In the genomic region with DNA sequence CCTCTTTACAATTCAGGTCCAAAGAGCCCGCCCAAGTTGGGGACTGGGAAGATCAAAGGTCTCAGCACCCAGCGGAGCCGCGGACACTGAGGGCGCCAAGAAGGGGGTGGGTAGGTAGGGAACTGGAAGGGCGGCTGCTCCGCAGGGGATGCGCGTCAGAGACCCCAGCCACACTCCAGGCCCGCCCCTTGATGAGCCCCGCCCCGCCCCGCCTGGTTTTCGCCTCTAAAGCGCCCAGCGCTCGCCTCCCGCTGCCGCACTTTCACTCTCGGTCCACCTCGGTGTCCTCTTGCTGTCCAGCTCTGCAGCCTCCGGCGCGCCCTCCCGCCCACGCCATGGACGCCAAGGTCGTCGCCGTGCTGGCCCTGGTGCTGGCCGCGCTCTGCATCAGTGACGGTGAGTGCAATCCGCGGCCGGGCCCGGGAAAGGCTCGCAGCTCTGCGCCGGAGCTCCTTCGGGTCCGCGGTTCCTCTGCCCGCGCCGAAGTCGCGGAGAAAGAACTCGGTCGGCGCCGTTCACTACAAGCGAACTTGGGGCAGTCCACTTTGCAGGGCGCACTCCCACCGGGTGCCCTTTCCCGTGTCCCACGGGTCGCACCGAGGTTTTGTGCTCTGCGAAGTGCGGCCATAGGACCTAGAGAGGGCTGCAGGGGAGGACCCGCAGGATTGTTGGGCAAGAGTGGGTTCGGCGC, we compare ENCODE assay signal across 8 mouse cellular contexts. TPM values are rescaled to one million over a fixed set of nuclear protein-coding genes. Genes with fewer than 3 reads are reported as not detected.
DNase-seq lines count a peak whose midpoint lies in the region; ATAC-seq and TF ChIP-seq lines count a peak whose summit lies in the region.

TSS of gene Cxcl12 (plus strand) at position 215 of the 691 bp plus-strand sequence.

- TF ChIP-seq POLR2A in olfactory bulb, adult 2 months (IDR thresholded peaks at IDR 0.05; ENCODE audit: insufficient read depth, low read depth, low read length) = no peak

- H3K4me2 ChIP-seq in forebrain, embryonic 11.5 days (ENCODE audit: low read depth, low read length, severe bottlenecking) = peak within 1 kb of the TSS; percentile 92
- H3K4me2 ChIP-seq in heart, embryonic 14.5 days (ENCODE audit: low read length) = peak within 1 kb of the TSS; percentile 90
- peak within 1 kb of the TSS; percentile 54 for H3K4me2 ChIP-seq in liver, embryonic 15.5 days

- H3K9me3 ChIP-seq in E14TG2a.4 (ENCODE audit: low read length) = peaks cover 21% of the 10 kb centered on the region
- no peaks in the 10 kb centered on the region for H3K9me3 ChIP-seq in forebrain, embryonic 11.5 days (ENCODE audit: control insufficient read depth, low read length)
- no peaks in the 10 kb centered on the region for H3K9me3 ChIP-seq in heart, embryonic 14.5 days (ENCODE audit: control insufficient read depth, low read length)
- H3K9me3 ChIP-seq in liver, embryonic 15.5 days (replicated peaks) = no peaks in the 10 kb centered on the region

- ATAC-seq in forebrain, embryonic 11.5 days (replicated peaks; ENCODE audit: low FRiP score) = peak; percentile 62
- ATAC-seq in heart, embryonic 14.5 days (ENCODE audit: insufficient number of reproducible peaks, insufficient read depth, low FRiP score, low read depth) = peak; percentile 17; the same call in 1 of the 2 replicates
- ATAC-seq in liver, embryonic 15.5 days (ENCODE audit: insufficient read depth) = peak; percentile 58

- TF ChIP-seq CTCF in E14TG2a.4 (conservative IDR thresholded peaks at IDR 0.05; ENCODE audit: low read length) = no peak
- no peak for TF ChIP-seq CTCF in olfactory bulb, adult 2 months (IDR thresholded peaks at IDR 0.05; ENCODE audit: insufficient read depth, low read depth, low read length)

- WGBS in forebrain, embryonic 11.5 days = under 1% methylated on average over 61 of the region's 64 CpGs
- WGBS in heart, embryonic 14.5 days = under 1% methylated on average over 64 of the region's 64 CpGs
- WGBS in liver, embryonic 15.5 days (ENCODE audit: insufficient replicate concordance) = under 1% methylated on average over 59 of the region's 64 CpGs
- under 1% methylated on average over 64 of the region's 64 CpGs for WGBS in olfactory bulb, adult 2 months

- H3K36me3 ChIP-seq in E14TG2a.4 (ENCODE audit: insufficient read depth, low read length) = no peaks in the 10 kb centered on the region
- H3K36me3 ChIP-seq in forebrain, embryonic 11.5 days (ENCODE audit: control insufficient read depth, insufficient read depth, low read length) = no peaks in the 10 kb centered on the region
- H3K36me3 ChIP-seq in heart, embryonic 14.5 days (ENCODE audit: control insufficient read depth, insufficient read depth, low read length) = peaks cover 23% of the 10 kb centered on the region
- H3K36me3 ChIP-seq in liver, embryonic 15.5 days (replicated peaks) = 0 out of 2 replicates have a peak, but pooled peaks cover 2% of the 10 kb centered on the region

- peak within 1 kb of the TSS; percentile 78 for H3K4me3 ChIP-seq in E14TG2a.4 (replicated peaks; ENCODE audit: low read length)
- peak within 1 kb of the TSS; percentile 52 for H3K4me3 ChIP-seq in forebrain, embryonic 11.5 days (ENCODE audit: low read depth, low read length)
- peak within 1 kb of the TSS; percentile 73 to 79 for H3K4me3 ChIP-seq in heart, embryonic 14.5 days (ENCODE audit: control insufficient read depth in 1 of 2, insufficient read depth in 1 of 2, low read depth in 1 of 2, low read length in 2 of 2)
- peak within 1 kb of the TSS; percentile 58 for H3K4me3 ChIP-seq in liver, embryonic 15.5 days (replicated peaks)
- H3K4me3 ChIP-seq in olfactory bulb, adult 2 months (ENCODE audit: insufficient read depth, low read depth, low read length) = peak within 1 kb of the TSS; percentile 81

- H3K4me1 ChIP-seq in E14TG2a.4 (replicated peaks; ENCODE audit: low read depth, low read length) = peaks cover 40% of the 10 kb centered on the region
- H3K4me1 ChIP-seq in forebrain, embryonic 11.5 days (replicated peaks; ENCODE audit: control insufficient read depth, insufficient read depth, low read length) = peaks cover 2% of the 10 kb centered on the region; the same call in 1 of the 2 replicates
- H3K4me1 ChIP-seq in heart, embryonic 14.5 days (ENCODE audit: control insufficient read depth in 2 of 2, insufficient read depth in 2 of 2, low read length in 2 of 2) = peaks cover 5 to 13% of the 10 kb centered on the region in 2 experiments; a peak in 3 of 4 replicates
- H3K4me1 ChIP-seq in liver, embryonic 15.5 days (replicated peaks) = peaks cover 7% of the 10 kb centered on the region; the same call in 1 of the 2 replicates
- peaks cover 19% of the 10 kb centered on the region for H3K4me1 ChIP-seq in olfactory bulb, adult 2 months (ENCODE audit: control insufficient read depth, insufficient read depth, low read length)

- peak within 1 kb of the TSS; percentile 50 for H3K9ac ChIP-seq in forebrain, embryonic 11.5 days (ENCODE audit: low read length)
- H3K9ac ChIP-seq in heart, embryonic 14.5 days (ENCODE audit: low read length) = peak within 1 kb of the TSS; percentile 90
- H3K9ac ChIP-seq in liver, embryonic 15.5 days = peak within 1 kb of the TSS; percentile 39

- H3K27ac ChIP-seq in forebrain, embryonic 11.5 days (ENCODE audit: low read depth, low read length) = no peak within 1 kb of the TSS
- H3K27ac ChIP-seq in heart, embryonic 14.5 days (replicated peaks in 1 of 2; ENCODE audit: control insufficient read depth in 1 of 2, insufficient read depth in 1 of 2, low read depth in 2 of 2, low read length in 2 of 2) = peak within 1 kb of the TSS; percentile 38 to 69
- peak within 1 kb of the TSS; percentile 38 for H3K27ac ChIP-seq in liver, embryonic 15.5 days (replicated peaks)
- H3K27ac ChIP-seq in olfactory bulb, adult 2 months (ENCODE audit: insufficient read depth, low read depth, low read length) = no peak within 1 kb of the TSS

- DNase-seq in adrenal gland, adult 18-20 months (ENCODE audit: low spot score in 2 of 2) = peak; percentile 73 to 76
- DNase-seq in forebrain, embryonic 11.5 days (ENCODE audit: low spot score) = peak; percentile 78
- DNase-seq in kidney, postnatal 10 days = peak; percentile 88
- DNase-seq in natural killer cell, adult 2 months (ENCODE audit: low spot score in 2 of 2) = no peak

- peaks cover 70% of the 10 kb centered on the region for H3K27me3 ChIP-seq in E14TG2a.4 (ENCODE audit: insufficient read depth, low read length)
- peaks cover 40% of the 10 kb centered on the region for H3K27me3 ChIP-seq in forebrain, embryonic 11.5 days (ENCODE audit: control insufficient read depth, insufficient read depth, low read length)
- H3K27me3 ChIP-seq in heart, embryonic 14.5 days (ENCODE audit: control insufficient read depth, insufficient read depth, low read length) = peaks cover 57% of the 10 kb centered on the region
- H3K27me3 ChIP-seq in liver, embryonic 15.5 days = peaks cover 49% of the 10 kb centered on the region

RNA-seq across cellular contexts. Expression of gene Cxcl12, which starts in this region (rescaled TPM):
- total RNA-seq in adrenal gland, adult 18-20 months (2021) = 10 to 100 TPM; 45.9 to 81.1 TPM
- polyA plus RNA-seq in forebrain, embryonic 11.5 days (2014; fragmentation: Nextera tagmentation; extraction: Ambion mirVana) = 52.0 and 56.7 TPM in 2 replicates
- 121 and 144 TPM in 2 replicates for polyA plus RNA-seq in heart, embryonic 14.5 days (2014; fragmentation: Nextera tagmentation; extraction: Ambion mirVana)
- polyA plus RNA-seq in liver, embryonic 15.5 days (2015; fragmentation: Nextera tagmentation; extraction: Ambion mirVana) = 54.7 and 58.1 TPM in 2 replicates
- polyA plus RNA-seq in olfactory bulb, adult 2 months (2012; ENCODE audit: insufficient read depth, insufficient read length, low replicate concordance, missing spikeins) = not detected in 2 replicates

Comparison
In these comparisons a context has a peak if more than half of its experiments do, and no peak if none do; other contexts are left out.
1. DNase-seq: peak in adrenal gland, adult 18-20 months (2 of 2), forebrain, embryonic 11.5 days (single experiment) and kidney, postnatal 10 days (single experiment); none in natural killer cell, adult 2 months (0 of 2).
2. H3K27ac ChIP-seq: peak in heart, embryonic 14.5 days (2 of 2) and liver, embryonic 15.5 days (single experiment); none in forebrain, embryonic 11.5 days (single experiment) and olfactory bulb, adult 2 months (single experiment).
3. H3K9ac ChIP-seq: peak in every context shown above with its lines; median percentile 90 in heart, embryonic 14.5 days; 50 in forebrain, embryonic 11.5 days; 39 in liver, embryonic 15.5 days.
4. Peak in every context shown above with its lines, with median percentiles within 50 percentile points of each other: H3K4me3 ChIP-seq, ATAC-seq and H3K4me2 ChIP-seq.